Mouse (Mus musculus) E14TG2a.4 (cell line): ENCODE measurements around the gene Klk1b4.
"Not testable (repeated sequence)": the region's sequence is repeated elsewhere in the genome, so short reads cannot be mapped to it uniquely, and the experiment has no call there.

Experiments used
- CTCF ChIP-seq: conservative IDR thresholded peaks from 2 replicates; pipeline ENCODE4 v1.5.1; 2014; ENCODE audit warnings: low read length
- NANOG ChIP-seq: IDR thresholded peaks from 2 replicates; pipeline ENCODE4 v1.6.1; 2014; ENCODE audit warnings: borderline replicate concordance, low read length, mixed read lengths
- POU5F1 ChIP-seq: IDR thresholded peaks from 2 replicates; pipeline ENCODE4 v1.6.1; 2014; ENCODE audit warnings: low read length, borderline replicate concordance

GRCm38 (mm10) chr7:44250732-44251275, 43.6 kb downstream of the Klk1b4 start:
- TF ChIP-seq CTCF, POU5F1, NANOG: not testable (repeated sequence)
